Mouse (Mus musculus) hematopoietic stem cell, adult 5-6 weeks (primary cell): ENCODE data around the gene Tmcc1. TPM values are rescaled to one million over a fixed set of nuclear protein-coding genes. Genes with fewer than 3 reads are reported as not detected.
"Not testable (repeated sequence)": the region's sequence is repeated elsewhere in the genome, so short reads cannot be mapped to it uniquely, and the experiment has no call there.

Source experiments
- ATAC-seq, 2 experiments: fragments of 125-278 bp in 1 of 2; replicated peaks in 1 of 2; 2 replicates each; pipeline ENCODE4 v1.8.0; 2016 to 2017; ENCODE audit warnings: inconsistent platforms in 2 of 2, mild to moderate bottlenecking in 2 of 2, moderate number of reproducible peaks in 2 of 2, low read depth in 1 of 2, moderate TSS enrichment in 1 of 2; ENCODE audit not compliant: low FRiP score in 2 of 2, poor library complexity in 2 of 2, severe bottlenecking in 2 of 2, insufficient read depth in 1 of 2, low TSS enrichment in 1 of 2
- total RNA-seq: library from RNA; stranded (forward); fragments of 172-1452, 232-1000 nt; gene quantifications from 2 replicates; pipeline ENCODE4 v1.2.3, GENCODE M21; 2017

The Tmcc1 gene
- total RNA-seq, 1 experiment from 2014 or later = 24.3 TPM

DNA sequence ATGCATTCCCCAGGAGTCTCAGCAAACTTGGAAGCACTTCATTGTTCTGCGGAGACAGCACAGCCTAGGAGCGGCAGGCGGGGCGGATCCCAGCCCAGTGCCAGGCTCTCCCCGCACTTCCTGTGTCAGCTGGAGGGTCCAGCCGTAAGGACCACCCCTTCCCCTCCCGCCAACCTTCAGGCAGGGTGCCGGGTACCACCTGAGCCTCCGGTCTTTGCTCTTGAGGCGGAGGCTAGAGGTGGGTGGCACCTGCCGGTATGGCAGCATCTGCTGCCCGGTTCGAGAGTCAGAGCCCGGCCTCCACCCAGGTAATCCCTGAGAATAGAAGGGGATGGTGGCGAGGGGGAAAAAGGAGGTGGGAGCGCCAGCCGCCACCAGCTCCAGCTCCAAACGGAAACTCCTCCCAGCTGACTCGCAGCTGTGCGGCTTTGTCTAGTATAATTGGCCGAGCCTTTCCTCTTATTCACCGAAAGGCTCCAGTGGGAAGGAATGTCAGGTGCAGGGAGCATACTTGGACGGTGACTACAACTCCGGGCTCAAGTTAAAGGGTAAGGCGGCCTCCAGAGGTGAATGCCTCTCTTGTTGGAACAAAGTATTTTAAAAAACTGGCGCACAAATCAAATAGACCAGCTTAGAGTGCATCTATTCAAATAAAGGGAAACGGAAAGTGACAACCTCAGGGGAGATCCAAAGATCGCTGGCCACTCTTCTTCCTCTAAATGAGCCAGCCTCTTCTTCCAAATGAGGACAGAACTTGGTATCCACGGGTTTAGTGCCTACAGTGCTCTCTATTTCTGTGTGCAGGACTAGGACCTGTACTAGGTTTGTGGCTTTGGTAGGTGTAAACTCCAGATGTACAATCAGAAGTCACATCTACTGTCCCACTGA, 85.6 kb downstream of the Tmcc1 start:
- peak; percentile 63 to 72 for ATAC-seq

GRCm38 (mm10) chr6:116106967-116107470, 86.3 kb downstream of the Tmcc1 start:
- 0 out of 4 replicates have a peak, but pooled peaks of 1 of the 2 experiments have one; percentile 5 for ATAC-seq

DNA sequence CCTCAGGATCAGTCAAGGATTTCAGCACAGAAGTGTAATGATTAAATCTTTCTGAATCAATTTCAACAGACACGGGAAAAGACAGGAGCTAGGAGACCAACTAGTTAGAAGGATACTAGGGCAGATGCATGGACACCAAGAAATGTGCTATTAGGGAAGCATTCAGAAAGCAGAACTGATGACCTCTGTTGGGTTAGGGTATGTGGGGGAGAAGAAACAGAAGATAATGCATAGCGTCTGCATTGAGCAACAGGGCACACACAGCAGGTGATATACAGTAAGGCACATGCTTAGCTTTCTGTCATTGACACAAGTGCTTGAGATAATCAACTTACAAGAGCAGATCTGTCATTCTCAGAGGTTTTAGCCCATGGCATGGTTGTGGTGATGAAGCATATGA, 95.7 kb downstream of the Tmcc1 start:
- ATAC-seq = no peak

DNA sequence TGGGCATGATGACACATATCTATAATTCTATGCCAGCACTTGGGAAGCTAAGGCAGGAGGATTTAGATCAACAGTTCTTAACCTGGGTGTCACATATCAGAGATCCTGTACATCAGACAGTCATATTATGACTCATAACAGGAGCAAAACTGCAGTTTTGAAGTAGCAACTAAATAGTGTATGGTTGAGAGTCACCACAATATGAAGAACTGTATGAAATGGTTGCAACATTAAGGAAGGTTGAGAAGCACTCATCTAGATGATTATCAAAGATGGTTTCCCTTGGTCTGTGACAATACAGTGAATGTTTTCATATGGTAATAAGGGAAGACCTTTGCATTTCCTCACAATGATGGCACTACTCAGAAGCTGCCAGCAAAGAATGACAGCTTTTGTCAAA, 103.9 kb downstream of the Tmcc1 start:
- no peak for ATAC-seq

DNA sequence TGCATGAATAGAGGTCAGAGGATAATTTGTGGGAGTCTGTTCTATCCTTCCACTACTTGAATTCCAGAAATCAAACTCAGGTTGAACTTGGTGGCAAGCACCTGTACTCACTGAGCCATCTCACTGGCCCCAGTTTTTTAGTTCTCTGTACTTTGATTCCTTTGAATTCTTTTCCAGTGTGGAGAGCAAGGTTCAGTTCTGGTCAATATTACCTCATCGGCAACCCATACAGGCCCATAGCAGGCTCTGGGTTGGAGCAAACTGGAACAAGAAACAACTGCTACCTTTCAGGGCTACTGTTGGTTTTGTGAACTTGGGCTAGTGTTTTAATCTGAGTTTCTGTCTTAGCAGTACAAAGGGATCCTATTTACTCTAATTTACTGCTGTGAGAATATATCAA, 107.2 kb downstream of the Tmcc1 start:
- ATAC-seq = no peak

DNA sequence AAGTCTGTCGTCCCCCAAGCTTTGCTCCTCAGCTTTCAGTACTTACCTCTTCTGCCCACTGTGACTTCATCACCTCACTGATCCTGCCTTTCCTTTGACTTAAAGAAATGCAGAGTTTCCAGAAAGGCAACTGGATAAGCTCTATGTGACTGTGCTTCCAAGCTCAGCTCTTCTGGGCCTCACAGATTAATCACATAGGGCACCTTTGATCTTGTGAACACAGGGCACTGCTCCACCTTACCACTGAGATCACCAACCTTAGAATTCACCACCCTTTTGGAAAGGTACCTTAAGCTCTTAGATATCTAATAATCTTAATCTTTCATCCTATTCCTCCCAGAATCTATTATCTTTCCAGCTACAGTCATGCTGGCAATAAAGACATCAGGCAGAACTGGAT, 111.0 kb downstream of the Tmcc1 start:
- ATAC-seq = no peak

DNA sequence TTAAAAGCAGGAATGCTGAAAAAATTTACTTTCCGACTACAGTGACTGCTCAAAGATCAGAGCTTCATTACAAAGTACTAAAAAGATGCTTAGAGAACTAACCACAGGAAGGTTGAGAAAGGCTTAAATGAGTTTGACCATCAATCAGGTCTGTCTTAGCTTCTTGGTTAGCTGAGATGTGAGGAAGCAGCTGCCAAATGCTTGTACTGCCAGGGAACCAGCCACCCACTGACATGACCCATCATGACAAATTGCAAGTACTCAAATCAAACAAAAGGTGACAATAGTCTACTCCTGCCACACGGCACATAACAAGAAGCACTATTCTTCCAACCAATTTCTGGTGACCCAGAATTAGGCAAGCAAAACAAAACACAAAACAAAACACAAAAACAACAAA, 111.9 kb downstream of the Tmcc1 start:
- no peak for ATAC-seq

DNA sequence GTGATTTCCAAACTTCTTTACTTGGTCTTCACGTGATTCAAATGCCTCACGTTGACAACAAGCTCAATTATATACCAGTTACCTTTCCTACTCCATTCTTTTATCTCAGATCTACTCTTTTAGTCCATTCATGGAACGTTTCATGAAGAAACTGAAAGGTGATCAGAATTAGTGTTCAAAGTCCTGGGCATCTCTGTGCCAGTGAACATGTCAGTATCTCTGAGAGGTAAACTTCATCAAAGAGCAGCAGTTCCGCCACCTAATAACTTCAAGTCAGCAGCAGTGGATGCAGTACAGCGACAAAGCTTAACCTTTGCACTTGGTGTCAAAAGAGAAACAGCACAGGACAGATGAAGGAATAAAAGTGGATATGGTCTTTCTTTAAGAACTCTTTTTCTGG, 112.5 kb downstream of the Tmcc1 start:
- ATAC-seq = no peak

DNA sequence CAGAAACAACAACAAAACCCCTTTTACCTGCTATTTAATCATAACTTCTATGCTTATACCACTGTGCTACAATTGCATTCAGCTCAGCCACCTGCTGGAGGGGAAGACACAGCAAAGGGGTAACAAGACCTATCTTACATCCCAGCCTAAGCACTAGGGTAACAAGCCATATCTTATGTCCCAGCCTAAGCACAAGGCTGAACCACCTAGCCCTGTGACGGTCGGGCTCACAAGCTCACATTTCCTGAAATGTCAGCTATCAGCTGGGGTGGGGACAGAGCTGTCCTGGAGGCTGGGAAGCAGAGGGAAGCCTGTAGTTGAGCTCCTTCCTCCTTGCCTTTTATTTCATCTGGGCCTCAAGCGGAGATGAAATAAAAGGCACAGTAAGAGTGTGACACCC, 115.7 kb downstream of the Tmcc1 start:
- no peak for ATAC-seq

- no peak for ATAC-seq
These were observed 118.4 kb downstream of the Tmcc1 start for GRCm38 (mm10) chr6:116074892-116075291.

- ATAC-seq = no peak
These were observed 119.7 kb downstream of the Tmcc1 start for GRCm38 (mm10) chr6:116073610-116074009.

DNA sequence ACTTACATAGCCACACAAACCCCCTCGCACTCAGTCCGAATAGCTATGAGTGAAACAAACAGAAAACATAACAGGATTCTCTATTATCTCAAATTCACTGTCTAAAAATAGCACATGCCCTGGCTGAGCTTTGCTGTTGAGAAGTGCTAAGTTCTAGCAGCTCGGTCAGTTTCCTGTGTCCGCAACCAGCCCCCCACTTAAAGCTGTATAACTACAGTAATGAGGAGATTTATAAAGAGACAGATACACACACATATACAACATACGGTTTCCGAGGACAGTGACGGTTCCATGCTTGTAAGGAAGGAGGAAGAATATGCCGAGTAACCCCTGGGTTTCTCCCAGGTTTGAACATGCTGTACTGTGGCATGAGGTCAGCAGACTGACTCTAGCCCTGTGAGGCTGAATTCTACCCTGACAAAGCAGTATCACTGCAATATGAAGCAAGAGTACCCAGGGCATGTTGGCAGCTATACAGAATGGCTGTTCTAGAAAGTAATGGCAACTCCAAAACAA, 120.5 kb downstream of the Tmcc1 start:
- ATAC-seq = peak; percentile 55 to 58; a peak in 3 of 4 replicates

- no peak for ATAC-seq
These were observed 121.0 kb downstream of the Tmcc1 start for GRCm38 (mm10) chr6:116072221-116072745.

DNA sequence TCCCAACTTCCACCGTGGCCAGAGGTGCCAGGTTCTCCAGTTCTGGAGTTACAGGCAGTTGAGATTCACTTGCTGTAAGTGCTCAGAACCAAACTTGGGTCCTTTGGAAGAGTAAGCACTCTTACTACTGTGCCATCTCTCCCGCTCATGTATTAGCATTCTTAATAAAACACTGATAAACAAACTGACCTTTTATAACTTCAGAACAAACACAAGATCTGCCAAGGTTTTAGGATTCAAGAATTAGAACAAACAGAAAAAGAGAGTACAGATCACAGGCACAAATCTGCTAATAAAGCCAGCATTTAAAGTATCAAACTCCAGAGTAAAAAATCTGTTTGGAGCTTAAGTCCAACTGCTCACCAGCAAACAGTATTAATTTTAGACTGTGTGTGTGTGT, 121.5 kb downstream of the Tmcc1 start:
- ATAC-seq = no peak

GRCm38 (mm10) chr6:116070558-116070957, 122.7 kb downstream of the Tmcc1 start:
- no peak for ATAC-seq

GRCm38 (mm10) chr6:116063516-116063915, 129.8 kb downstream of the Tmcc1 start:
- ATAC-seq = no peak

DNA sequence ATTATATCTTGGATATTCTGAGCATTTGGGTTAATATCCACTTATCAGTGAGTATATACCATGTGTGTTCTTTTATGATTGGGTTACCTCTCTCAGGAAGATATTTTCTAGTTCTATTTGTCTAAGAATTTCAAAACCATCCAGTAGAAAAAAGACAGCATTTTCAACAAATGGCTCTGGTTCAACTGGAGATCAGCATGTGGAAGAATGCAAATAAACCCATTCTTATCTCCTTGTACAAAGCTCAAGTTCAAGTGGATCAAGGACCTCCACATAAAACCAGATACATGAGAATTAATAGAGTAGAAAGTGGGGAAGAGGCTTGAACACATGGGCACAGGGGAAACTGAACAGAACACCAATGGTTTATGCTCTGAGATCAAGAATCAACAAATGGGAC, 133.7 kb downstream of the Tmcc1 start:
- ATAC-seq = not testable (repeated sequence)

- no peak for ATAC-seq
These were observed 134.6 kb downstream of the Tmcc1 start for GRCm38 (mm10) chr6:116058541-116059300.
